Mouse (Mus musculus): ENCODE results near the gene Clcnka.

- no peak for TF ChIP-seq CTCF (IDR thresholded peaks at IDR 0.05; ENCODE audit: insufficient read depth, low read depth, low read length)
- no peak for TF ChIP-seq POLR2A (IDR thresholded peaks at IDR 0.05; ENCODE audit: insufficient read depth, low read depth, low read length)
Observed at GRCm38 (mm10) chr4:141408577-141408976, 10.1 kb upstream of the Clcnka start.

Data from olfactory bulb, adult 2 months (tissue).